Mouse (Mus musculus) mouse trophoblast stem cell (cell line): ENCODE results near the gene Zic1.

ENCODE experiments used
- in situ Hi-C, 2 experiments: fragments of 300-500 bp; cut with MseI, MboI; formaldehyde crosslinking; loops; 2 replicates in 1 of 2; 3 replicates in 1 of 2; pipeline ENCODE4 v1.15.1; 2025

Gene Zic1

DNA sequence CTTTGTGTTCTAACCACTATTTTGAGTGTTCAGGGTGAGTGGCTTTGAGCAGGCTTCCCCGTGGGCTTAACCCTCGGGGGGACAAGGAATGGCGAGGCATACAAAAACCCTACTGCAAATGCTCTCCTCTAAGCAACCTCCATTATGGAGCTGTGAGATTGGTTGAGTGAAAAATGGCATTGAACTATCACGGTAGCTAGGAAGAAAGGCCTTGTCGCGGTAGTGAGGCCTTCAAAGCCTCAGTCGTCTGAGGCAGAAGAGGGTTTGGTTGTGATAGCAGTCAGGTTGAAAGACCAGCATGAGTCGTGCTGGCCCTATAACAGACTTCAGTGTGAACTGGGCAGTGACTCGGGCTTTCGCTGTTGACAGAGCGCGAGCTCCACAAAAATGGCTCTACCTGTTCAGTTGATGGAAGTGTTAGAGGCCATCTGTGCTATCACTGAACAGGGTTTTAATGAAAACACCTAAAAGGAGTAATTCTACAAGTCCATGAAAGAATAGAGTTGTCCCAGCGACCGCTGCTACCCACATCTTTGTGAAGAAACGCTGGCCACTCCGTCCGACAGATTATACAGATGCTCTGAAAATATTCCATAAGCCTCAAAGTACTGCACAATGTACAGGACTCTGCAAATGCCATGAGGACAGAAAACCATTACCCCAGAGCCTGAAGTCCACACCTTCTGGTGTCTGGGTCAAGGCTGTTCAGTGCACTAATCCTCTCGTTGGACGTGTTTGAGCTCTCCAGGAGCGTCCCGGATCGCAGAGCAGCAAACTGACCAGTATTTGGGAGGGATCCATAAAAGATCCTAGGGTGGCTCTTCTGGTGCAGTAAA is 11.0 kb downstream of the Zic1 start:
- in situ Hi-C loops: no loop called here

DNA sequence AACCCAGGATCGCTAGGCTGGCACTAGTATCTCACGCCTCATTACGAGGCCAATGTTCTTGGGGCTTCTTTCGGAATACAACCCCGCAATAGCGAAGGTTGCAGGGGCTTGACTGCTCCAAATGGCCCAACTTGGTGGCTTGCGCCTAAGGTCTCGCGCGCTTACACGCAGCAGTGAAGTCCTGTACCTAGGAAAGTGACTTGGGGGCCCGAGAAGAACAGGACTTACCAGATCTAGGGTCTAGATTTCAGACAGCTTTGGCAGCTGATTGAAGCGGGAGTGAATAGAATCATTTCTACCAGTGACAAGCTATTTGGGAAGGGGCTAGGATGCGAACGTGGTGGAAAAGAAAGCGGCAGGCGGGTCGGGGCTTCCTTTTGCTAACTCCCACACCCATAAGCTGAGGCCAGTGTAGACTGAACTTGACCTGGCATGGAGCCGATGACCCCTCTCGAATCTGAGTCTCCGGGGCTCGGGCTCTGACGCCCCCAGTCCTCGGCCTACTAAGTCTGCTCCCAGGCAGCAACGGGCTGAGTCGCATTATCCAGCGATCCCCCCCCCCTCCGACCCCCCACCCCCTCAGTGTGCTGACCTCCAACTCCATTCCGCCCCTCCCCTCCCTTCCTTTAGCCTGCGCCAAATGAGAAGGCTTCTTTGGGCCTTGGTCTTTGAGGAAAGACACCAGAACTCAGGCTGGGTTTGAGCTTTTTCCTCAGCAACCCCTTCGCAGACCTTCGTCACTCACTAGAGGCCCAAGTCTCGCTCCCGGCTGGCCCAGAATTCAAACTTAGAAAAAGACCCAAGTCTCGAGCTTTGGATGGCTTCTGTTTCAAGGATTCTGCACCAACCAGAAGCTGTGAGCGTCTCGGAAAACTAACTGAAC is 11.8 kb downstream of the Zic1 start:
- in situ Hi-C loops: no loop called here

DNA sequence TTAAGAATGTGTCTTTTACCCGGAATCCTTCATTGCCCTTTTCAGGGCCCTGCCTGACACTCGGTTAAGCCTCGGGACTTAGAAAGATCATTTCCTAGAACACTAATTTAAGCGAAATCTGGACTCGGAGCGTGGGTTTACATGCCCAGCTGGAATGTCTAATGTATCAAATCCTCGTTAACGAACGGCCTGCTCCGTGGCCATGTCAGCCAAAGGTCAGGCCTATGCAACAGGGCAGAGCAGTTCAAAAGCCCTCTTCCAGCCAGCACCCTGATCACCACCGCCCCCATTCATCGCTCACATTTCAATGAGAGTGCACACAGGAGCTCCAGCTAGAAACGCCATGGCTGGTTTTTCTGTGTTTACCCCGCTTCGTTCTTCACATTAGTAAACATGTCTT is 12.8 kb downstream of the Zic1 start:
- in situ Hi-C loops: no loop called here

DNA sequence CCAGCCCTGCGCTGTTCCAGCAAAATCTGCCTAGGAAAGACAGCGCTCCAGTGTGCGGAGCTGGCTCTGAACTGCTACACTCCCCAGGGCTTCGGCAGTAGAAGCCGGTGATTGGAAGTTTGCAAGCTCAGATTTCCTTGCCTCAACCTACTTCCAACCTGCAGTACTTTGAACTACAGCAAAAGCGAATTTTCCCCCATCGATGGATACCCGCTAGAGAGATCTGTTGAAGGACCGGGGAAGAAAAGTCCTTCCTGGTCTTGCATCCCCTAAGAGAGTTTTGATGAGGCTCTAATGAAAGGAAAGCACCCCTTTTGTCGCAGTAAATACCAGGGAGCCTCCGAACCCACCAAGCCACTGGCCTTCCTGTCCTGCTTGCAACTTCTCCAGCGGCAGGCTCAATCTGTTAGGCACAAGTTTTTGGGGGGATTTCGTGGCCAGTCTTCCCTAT is 13.6 kb downstream of the Zic1 start:
- in situ Hi-C loops: no loop called here

DNA sequence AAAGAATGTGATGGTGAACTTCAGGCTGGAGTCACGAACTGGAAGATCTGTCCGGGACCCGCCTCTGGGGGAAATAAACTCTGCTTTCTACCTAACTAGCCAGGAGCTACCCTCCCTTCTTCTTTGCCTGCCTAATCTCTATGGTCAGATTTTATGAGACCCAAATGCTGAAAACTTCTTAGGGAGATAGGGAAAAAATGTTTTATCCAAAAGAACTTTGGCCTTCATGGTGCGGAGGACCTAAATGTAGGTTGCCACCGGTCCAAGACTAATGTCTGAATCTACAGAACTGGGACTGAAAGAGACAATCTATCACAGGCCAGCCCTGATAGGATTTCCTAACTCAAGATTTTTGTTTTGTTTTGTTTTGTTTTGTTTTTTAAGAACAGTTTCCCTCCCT is 14.2 kb downstream of the Zic1 start:
- in situ Hi-C loops: no loop called here

DNA sequence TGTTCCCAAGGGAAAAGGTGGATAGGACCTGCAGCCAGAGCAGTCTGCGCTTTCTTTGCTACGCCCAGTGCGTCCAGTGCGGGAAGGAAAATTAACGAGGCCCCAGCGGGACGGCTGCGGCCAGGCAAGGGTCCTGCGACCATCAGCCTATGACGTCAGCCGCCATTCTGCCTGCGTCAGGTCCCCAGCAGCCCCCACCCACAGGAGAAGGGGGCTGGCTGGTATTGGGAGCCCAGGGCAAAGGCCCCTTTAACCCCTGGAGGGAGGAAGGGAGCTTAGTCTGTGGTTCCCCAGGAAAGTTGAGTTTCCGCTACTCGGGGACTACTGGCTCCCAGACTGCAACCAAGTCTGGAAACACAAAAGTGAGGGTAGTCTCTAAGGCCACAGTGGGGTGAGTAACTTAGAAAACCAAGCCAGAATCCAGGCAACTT is 14.7 kb downstream of the Zic1 start:
- in situ Hi-C loops: no loop called here

DNA sequence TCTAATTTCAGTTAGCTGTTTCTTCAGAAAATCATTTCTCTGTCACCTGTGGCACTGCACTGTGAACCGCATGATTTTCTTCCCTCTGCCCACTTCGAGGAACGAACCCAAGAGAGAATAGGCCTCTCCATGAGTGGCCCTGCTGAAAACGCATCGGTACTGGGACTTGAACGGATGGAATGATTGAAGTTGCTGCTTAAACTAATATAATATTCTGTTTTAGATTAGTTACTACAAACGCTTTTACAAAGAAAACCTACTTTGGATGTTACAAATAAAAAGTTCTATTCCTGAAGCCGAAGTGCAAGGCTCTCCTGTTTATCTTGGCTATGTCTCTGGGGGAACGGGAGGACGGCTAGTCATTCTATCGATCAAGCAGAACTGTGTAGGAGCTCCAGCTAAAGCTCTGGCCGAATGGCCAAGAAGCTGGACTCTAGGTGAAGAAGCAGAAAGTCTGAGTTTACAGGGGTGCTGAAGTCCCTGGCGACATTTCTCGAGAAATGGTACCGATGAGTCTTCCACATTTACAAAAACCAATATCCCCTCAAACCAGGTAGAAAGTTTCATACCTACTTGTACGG is 15.3 kb downstream of the Zic1 start:
- in situ Hi-C loops: no loop called here

DNA sequence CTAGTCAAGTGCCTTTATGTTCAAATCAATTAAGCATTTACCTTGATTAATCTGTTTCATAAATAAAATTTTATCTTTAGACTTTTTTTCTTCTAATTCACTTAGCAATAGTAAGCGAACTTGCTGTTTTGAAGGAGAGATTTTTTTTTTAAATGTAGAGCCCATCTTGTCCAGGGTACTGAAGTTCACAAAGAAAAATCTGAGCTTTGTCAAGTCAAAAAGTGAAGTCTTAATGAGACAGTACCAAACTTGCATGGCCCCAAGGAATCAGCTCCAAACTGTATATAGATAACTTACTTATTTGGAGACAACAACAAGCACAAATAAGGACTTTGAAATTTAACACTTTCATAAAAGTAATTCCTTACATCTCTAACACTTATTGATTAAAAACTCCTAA is 16.9 kb downstream of the Zic1 start:
- in situ Hi-C loops: no loop called here

DNA sequence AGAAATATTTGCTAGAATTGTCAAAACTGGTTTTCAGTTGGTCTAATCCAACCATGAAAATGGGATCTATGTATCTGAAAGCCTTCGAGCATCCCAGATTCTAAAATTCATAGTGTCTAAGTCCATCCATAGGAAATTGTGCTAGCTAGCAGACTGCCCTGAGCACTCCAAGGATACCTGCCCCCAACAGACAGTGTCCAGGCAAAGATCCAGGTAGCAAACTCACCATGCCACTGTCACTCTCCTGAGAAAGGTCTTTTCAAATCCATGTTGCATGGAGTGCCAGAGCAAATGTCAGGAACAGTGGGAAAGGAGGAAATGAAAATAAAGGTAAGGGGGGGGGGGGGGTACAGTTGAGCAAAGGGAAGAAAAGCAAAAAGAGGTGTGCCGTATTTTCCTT is 18.0 kb downstream of the Zic1 start:
- in situ Hi-C loops: no loop called here
